Mouse (Mus musculus): ENCODE data around the gene Acvr1.

Acvr1 gene

DNA sequence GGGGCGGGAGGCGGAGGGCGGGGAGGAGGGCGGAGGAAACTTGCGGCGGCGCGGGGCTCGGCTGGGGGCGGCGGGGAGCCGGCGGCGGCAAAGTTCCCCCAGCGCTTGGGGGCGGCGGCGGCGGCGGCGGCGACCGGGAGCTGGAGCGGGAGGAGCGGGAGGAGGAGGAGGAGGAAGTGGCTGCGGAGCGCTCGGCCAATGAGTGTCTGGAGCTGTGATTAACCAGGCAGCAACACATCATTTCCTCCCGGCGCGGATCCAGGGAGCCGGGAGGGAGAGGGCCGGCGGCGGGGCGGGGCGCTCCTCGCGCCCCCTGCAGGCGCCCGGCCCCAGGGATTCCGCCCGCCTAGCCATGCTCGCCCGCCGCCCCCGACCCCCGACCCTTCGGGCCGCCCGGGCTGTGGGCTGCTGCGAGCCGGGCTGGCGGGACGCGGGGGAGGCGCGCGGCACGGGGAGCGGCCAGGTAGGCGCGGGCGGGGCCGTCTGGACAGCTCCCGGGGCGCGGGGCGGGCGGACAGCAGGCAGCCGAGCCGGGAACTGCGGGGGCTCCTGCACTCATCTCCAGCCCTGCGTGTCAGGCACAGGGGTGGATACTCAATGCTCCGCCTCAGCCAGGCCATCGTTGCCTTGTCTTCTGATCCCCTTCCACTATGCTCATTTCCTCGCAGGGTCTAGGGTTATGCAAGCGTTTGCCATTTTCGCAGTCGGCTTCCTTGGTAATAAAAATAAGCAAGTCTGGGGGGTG lies at the start of gene Acvr1, which contains the start of gene Upp2:
TSS of gene Acvr1 (minus strand) at position 92 of the 745 bp plus-strand sequence.
TSS of gene Upp2 (plus strand) at position 233 of the 745 bp plus-strand sequence.
- peak; percentile 31; the same call in 1 of the 2 replicates for TF ChIP-seq GATA4 (IDR thresholded peaks at IDR 0.05; ENCODE audit: insufficient replicate concordance, low read length)

DNA sequence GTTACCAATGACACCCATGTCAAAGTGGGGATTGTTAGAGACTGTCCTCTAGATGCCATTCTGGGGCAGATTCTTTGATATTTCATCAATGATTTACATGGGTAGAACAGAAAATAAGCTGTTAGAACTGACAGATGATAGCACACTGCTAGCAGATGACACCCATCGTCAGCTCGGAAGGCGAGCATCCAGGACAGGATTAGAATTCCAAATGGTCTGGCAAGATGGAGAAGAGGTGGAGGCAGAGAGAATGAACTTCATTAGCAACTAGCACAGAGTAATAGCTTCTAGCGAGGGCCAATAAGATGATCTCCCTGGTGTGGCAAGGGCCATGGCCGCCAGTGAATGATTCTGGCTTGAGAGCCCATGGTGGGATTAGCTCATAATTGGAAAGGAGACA lies 48.8 kb upstream of the Acvr1 start:
- no peak for TF ChIP-seq GATA4 (IDR thresholded peaks at IDR 0.05; ENCODE audit: insufficient replicate concordance, low read length)

DNA sequence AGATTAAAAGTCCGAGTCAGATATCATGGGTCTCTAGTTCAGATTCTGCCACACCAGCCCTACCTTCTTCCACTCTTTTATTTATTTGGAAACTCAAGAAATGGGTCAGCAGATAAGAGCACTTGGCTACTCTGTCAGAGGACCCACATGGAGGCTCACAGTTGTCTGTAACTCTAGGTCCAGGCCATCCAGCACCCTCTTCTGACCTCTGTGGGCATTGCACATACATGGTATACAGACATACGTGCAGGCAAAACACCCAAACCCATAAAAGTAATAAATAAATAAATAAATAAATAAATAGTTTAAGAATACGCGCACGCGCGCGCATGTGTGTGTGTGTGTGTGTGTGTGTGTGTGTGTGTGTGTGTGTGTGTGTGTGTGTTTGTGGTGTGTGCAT lies 47.9 kb upstream of the Acvr1 start:
- no peak for TF ChIP-seq GATA4 (IDR thresholded peaks at IDR 0.05; ENCODE audit: insufficient replicate concordance, low read length)

DNA sequence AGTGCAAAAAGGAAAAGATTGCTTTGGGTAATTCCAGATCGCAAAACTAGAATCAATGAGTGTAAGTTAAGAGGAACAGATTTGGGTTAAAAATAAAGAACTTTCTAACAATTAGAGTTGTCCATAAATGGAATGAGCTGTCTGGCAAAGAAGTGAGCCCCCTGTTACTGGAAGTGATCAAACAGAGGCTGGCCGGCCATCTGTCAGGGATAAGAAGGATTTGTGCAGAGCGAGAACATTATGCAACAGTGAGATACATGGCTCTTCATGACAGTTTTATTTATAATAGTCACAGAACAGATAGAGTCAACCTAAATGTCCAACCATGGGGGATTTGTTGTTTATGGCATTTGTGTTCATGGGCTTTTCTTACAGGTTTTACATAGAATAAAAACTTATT lies 46.8 kb upstream of the Acvr1 start:
- no peak for TF ChIP-seq GATA4 (IDR thresholded peaks at IDR 0.05; ENCODE audit: insufficient replicate concordance, low read length)

DNA sequence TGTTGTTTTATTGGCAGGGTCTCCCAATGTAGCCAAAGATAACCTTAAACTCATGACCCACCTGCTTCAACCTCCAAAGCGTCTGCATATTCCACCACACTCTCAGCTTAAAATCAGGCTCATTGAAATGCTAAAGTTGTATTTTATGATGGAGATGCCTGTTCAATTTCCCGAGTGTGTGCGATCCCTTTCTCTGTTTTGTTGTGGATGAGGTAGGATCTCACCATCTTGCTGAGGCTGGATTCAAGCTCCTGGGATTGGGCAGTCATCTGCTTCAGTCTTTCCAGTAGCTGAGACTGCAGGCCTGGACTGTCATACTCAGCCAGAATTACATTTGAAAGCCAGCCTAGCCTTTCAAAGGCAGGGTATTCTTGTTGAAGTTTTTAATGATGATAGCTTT lies 37.8 kb upstream of the Acvr1 start:
- no peak for TF ChIP-seq GATA4 (IDR thresholded peaks at IDR 0.05; ENCODE audit: insufficient replicate concordance, low read length)

DNA sequence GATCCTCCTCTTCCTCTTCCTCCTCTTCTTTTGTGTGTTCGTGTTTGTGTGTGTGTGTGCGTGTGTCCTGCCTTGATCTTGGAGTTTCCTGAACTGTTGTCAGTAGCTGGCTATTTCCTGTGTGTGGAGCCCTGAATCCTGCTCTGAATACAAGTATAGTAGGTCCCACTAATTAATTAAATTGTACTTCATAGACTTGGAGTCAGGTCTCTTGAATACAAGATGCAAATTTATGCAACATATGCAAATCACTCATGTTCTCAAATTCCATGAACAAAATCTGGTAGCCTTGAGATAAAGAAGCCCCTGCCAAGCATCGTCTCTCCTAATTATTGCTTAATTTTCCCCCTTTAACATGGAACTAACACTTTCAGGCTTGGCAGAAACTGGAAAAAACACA lies 36.4 kb upstream of the Acvr1 start:
- TF ChIP-seq GATA4 (IDR thresholded peaks at IDR 0.05; ENCODE audit: insufficient replicate concordance, low read length), result no peak

DNA sequence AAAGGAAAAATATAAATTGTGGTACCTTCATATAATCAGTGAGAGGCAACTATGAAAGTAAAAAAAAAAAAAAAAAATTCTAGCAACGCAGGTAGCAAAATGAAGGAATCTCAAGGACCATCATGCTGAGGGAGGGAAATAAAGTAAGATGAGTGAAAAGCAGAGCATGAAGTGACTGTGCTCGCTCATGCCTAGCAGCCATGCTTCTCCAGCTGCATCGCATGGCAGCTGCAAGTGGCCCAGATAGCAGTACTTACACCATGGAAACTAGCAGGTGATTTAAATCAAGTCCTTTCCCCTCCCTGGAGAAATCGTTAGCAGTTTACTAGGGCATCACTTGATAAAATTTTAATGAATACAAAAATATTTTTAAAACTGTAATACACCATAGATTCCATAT lies 34.4 kb upstream of the Acvr1 start:
- no peak for TF ChIP-seq GATA4 (IDR thresholded peaks at IDR 0.05; ENCODE audit: insufficient replicate concordance, low read length)

DNA sequence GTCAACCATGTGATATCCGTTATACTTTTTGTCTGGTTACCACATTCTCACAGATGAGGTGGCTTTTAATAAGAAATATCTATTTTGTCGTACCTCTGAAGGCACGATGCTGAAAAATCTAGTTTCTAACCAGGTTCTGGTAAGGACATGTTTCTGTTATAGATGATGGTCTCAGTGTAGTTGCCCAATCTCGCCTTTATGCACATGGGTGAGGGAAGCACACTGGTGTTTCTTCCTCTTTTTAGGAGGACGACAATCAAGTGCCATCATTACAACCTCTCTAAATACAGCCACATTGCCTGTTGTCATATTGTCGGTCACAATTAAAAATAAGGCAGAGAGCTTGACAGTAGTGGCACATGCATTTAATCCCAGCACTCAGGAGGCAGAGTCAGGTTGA lies 32.7 kb upstream of the Acvr1 start:
- TF ChIP-seq GATA4 (IDR thresholded peaks at IDR 0.05; ENCODE audit: insufficient replicate concordance, low read length), result no peak

DNA sequence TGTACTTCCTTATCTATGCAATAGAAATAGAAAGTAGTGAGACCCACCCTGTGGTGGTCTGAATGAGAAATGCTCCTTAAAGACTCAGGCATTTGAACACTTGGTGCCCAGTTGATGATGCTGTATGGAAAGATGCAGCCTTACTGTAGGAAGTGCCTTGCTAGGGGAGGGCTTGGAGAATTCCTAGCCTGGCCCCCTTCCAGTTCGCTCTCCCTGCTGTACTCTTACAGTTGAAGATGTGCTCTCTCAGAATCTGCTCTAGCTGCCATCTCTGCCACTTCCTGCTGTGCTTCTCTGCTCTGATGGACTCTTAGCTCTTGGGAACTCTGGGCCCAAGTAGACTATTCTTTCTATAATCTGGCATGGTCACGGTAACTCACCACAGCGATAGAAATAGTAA lies 30.6 kb upstream of the Acvr1 start:
- no peak for TF ChIP-seq GATA4 (IDR thresholded peaks at IDR 0.05; ENCODE audit: insufficient replicate concordance, low read length)

DNA sequence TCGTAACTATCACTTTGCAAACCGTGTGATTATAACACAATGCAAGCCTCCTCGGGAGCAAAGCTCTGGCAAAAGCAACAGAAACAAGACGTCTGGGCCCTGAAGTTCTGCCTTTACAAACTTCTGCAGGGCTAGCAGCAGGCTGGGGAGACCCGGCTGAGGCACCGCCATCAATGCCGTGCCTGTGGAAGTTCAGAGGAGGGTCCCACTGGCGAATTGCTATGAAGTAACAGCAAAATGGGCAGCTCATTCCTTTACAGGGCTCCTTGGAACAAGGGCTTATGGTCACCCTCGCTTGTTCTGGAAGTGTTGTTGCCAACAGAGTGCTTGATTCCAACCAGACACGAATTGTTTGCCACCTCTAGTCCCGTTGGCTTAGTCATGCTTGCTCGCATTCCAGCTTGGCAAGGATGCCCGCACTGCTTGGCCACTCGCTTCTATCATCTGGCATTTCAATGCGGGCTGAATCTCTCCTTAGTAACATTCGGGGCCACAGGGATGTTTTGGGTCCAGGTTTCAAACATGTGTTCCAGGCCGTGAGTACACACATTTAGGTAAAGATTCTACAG lies 29.9 kb upstream of the Acvr1 start:
- no peak for TF ChIP-seq GATA4 (IDR thresholded peaks at IDR 0.05; ENCODE audit: insufficient replicate concordance, low read length)

DNA sequence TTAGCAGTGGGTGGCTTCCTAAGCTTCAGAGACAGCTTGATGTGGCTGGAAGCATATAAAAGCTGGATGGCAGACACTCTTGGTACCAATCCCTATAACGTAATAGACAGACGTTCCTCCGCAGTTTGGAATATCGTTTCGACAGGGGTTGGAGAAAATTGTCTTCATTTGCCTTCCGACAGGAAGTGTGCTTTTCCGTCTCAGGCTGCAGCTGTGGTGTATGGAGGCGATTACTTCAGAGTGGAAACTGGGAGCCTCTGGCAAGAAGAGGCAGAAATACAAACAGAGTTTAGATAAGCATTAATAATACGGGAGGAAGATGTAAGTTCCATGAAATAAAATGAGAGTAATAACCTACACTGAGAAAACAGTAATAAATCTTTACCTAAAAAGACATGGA lies 28.4 kb upstream of the Acvr1 start:
- no peak; the same call in 1 of the 2 replicates for TF ChIP-seq GATA4 (IDR thresholded peaks at IDR 0.05; ENCODE audit: insufficient replicate concordance, low read length)

DNA sequence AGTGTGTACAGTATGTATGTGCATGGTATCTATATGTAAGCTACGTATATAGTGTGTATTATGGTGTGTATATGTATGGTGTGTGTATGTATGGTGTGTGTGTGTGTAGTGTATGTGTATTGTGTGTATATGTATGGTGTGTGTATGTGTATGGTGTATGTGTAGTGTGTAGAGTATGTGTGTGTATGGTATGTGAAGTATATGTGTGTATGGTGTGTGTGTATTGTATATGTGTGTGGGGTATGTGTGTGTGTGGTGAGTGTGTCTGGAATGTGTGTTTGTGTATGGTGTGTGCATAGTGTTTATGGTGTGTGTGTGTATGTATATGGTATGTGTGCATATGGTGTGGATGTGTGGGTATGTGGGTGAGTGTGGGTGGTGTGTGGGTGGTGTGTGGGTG lies 23.1 kb upstream of the Acvr1 start:
- no peak for TF ChIP-seq GATA4 (IDR thresholded peaks at IDR 0.05; ENCODE audit: insufficient replicate concordance, low read length)

DNA sequence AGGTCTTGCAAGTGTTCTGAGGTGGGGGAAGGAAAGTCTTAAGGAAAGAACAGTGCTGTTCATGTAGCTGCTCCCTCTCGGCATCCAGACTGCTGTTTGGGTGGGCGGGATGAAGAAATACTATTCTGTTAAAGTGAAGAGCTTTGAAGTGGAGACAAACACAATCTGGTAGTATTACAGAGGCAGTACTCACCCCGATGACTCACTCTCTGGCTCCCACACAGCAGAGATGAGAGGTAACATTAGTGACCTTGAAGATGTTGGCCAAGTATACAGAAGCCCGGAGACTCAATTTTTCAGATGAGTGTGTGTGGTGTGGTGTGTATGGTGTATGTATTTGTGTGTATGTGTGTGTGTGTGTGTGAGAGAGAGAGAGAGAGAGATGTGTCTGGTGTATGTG lies 22.7 kb upstream of the Acvr1 start:
- TF ChIP-seq GATA4 (IDR thresholded peaks at IDR 0.05; ENCODE audit: insufficient replicate concordance, low read length), result no peak

DNA sequence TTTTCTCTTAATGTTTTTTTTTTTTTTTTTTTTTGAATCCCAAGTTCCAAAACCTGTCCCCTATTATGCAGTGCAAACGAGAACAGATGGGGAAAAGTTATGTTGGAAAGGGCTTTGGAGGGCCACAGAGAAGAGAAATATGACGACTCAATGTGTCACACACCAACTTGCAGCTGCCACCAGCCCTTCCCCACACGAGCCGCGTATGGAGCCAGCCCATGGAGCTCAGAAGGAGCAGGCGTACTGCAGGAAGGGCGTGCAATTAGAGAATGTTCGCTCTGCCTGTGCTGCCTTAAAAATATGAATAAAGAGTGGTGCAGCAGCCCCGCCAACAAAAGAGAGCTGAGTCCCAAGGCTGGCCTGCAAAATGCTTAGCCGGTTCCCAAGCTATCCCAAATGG lies 19.4 kb upstream of the Acvr1 start:
- TF ChIP-seq GATA4 (IDR thresholded peaks at IDR 0.05; ENCODE audit: insufficient replicate concordance, low read length), result no peak

DNA sequence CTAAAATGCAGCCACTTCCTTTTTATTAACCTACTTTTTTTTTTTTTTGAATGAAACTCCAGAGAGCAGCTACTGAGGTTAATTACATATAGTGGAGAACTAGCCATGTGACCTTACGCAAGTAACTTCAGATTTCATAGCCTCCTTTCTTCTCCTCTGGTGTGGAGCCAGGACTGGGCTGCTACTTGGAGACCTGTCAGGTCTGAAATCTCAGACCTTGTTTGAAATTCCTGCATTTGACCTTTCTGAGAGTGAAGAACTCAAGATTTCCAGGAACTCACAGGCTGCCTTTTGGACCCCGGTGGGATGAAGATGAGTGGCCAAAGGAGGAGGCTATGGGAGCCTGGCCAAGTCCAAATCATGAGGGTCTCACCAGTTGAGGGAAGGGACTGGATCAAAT lies 7.2 kb upstream of the Acvr1 start:
- TF ChIP-seq GATA4 (IDR thresholded peaks at IDR 0.05; ENCODE audit: insufficient replicate concordance, low read length), result no peak

DNA sequence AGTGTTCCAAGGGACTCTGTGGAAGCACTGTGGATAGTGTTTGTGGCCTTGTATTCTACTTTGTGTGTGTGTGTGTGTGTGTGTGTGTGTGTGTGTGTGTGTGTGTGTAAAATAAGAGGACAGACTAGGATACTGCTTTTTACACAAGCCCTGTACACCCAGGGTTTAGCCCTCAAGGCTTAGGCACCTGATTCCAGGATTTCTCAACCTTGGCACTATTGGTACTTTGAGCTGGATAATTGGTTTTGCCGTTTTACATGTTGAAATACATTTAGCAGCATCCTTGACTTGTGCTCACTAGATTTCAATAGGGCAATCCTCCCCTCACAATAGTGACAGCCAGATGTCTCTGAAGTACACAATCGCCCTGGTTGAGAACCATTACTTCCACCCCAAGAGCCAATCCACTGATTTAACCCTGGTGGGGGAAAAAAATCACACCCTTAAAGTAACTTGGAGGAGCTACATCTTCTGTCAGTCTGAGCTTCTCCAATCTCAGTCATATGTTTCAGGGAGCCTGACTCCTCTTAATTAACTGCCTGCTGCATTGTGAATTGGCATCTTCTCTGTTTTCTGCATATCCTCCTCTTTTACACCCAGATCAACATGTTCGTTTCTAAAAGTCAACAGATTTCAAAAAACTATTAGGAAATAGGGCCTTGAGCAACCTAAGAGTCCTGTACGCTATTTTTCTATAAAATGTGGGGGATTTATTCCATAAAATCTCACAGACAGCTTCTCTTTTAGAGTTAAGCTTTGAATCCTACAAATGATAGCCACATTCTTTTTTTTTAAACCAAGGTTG lies 2.1 kb upstream of the Acvr1 start:
- no peak for TF ChIP-seq GATA4 (IDR thresholded peaks at IDR 0.05; ENCODE audit: insufficient replicate concordance, low read length)

Data from liver, adult (tissue).